Mouse (Mus musculus) C2C12 (cell line): ENCODE results near the gene Adcy7. TPM values are rescaled to one million over a fixed set of nuclear protein-coding genes. Genes with fewer than 3 reads are reported as not detected.

ENCODE experiments used
- H3K27me3 ChIP-seq: one replicate; pipeline ENCODE4 v1.6.1; 2011; ENCODE audit not compliant: control insufficient read depth, insufficient read depth, insufficient read length
- H3K36me3 ChIP-seq: one replicate; pipeline ENCODE4 v1.6.1; 2011; ENCODE audit not compliant: control insufficient read depth, insufficient read depth
- H3K4me3 ChIP-seq: one replicate; pipeline ENCODE4 v1.5.1; 2011; ENCODE audit warnings: mild to moderate bottlenecking, control low read depth; ENCODE audit not compliant: poor library complexity, insufficient read depth, severe bottlenecking
- H3K79me2 ChIP-seq: one replicate; pipeline ENCODE4 v1.6.1; 2011; ENCODE audit not compliant: control insufficient read depth, insufficient read depth
- H3K79me3 ChIP-seq: one replicate; pipeline ENCODE4 v1.6.1; 2011; ENCODE audit warnings: low read depth, control low read depth
- H3ac ChIP-seq: one replicate; pipeline ENCODE3; 2011; ENCODE audit warnings: low read depth; ENCODE audit not compliant: control insufficient read depth, insufficient read length
- CEBPB ChIP-seq: IDR thresholded peaks from one replicate; pipeline ENCODE4 v1.6.1; 2011; ENCODE audit warnings: low read depth, mild to moderate bottlenecking, control low read depth, moderate library complexity
- CTCF ChIP-seq: IDR thresholded peaks from one replicate; pipeline ENCODE4 v1.5.1; 2011; ENCODE audit not compliant: control insufficient read depth, insufficient read depth, insufficient read length
- FOSL1 ChIP-seq: IDR thresholded peaks from one replicate; pipeline ENCODE4 v1.8.0; 2011; ENCODE audit warnings: mild to moderate bottlenecking, low read length; ENCODE audit not compliant: poor library complexity, insufficient read depth, severe bottlenecking
- MAX ChIP-seq: IDR thresholded peaks from one replicate; pipeline ENCODE4 v1.6.1; 2011; ENCODE audit warnings: mild to moderate bottlenecking, control low read depth
- MYOD1 ChIP-seq: IDR thresholded peaks from one replicate; pipeline ENCODE4 v1.6.1; 2011; ENCODE audit warnings: low read depth; ENCODE audit not compliant: control insufficient read depth, insufficient read length
- MYOG ChIP-seq: IDR thresholded peaks from one replicate; pipeline ENCODE4 v1.6.1; 2011; ENCODE audit not compliant: control insufficient read depth, insufficient read length; ENCODE audit errors: extremely low read depth
- USF1 ChIP-seq: IDR thresholded peaks from one replicate; pipeline ENCODE4 v1.6.1; 2011; ENCODE audit warnings: low read depth, mild to moderate bottlenecking, control low read depth, moderate library complexity
- polyA plus RNA-seq: library from polyadenylated mRNA; unstranded; fragments of >200 nt; fragmentation: generic; extraction: Trizol; gene quantifications from one replicate; pipeline ENCODE4 v1.2.1, GENCODE M21; 2012; ENCODE audit warnings: missing spikeins

The Adcy7 gene
- polyA plus RNA-seq, 1 experiment = 66.9 TPM

DNA sequence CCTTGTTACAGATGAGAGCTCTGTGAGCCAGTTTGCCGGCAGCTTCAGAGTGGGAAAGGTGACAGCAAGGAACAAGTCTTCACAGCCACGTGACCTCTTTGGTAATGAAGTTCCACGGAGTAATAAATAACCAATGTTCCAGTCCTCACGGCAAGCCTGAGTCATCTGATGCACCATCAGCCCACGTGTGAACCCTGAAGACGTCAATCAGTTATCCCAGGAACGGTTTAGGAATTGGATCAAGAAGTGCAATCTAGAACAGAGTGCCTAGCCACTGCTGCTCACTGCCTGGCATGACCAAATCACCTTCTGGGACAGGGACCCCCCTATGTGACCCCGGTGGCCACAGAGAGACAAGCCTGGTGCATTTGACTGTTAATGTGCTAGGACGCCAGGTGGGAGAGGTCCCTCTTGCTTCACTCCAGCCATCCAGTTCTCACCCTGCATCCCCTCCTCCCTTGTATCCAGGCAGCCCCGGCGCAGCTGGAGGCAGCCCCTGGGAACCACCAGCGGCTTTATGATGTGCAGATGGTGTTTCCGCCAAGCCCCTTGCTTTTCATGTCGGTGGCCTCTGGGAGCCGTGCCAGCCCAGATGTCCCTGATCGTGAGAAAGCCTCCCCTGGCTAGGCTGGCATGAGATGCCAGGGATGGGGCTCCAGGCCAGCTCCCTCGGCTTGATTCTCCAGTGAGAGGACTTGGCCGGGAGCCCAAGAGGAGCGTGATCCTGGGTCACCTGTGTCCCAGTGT, 104.8 kb downstream of the Adcy7 start:
- no peak for TF ChIP-seq MYOD1
- no peak for TF ChIP-seq FOSL1
- TF ChIP-seq CTCF = no peak
- no peak for TF ChIP-seq MAX
- no peak for TF ChIP-seq MYOG
- no peak for TF ChIP-seq CEBPB
- TF ChIP-seq USF1 = no peak
- H3K27me3 ChIP-seq = peaks cover 40% of the 10 kb centered on the region
- no peaks in the 10 kb centered on the region for H3K79me2 ChIP-seq
- no peaks in the 10 kb centered on the region for H3K79me3 ChIP-seq
- no peaks in the 10 kb centered on the region for H3K36me3 ChIP-seq
- H3ac ChIP-seq = no peak overlapping the region
- H3K4me3 ChIP-seq = no peak overlapping the region

Other genes with a start within 250 kb of the Adcy7 start
- 17.9 TPM for gene Cnep1r1, start 153.6 kb upstream of the Adcy7 start, polyA plus RNA-seq
- gene Heatr3, start 134.5 kb upstream of the Adcy7 start, polyA plus RNA-seq = 32.4 TPM
- gene Tent4b, start 73.2 kb upstream of the Adcy7 start, polyA plus RNA-seq = 8.4 TPM
- 16.9 TPM for gene Brd7, start 89.8 kb downstream of the Adcy7 start, polyA plus RNA-seq
- not detected for gene Nkd1, start 249.0 kb downstream of the Adcy7 start, polyA plus RNA-seq